Mouse (Mus musculus): ENCODE measurements at regions not wholly inside any gene's neighbourhood (a gene's known extent, or its start where the extent isn't known, plus 50 kb on each side); places are given as distances from the start of the nearest gene placed in this dataset.

DNA sequence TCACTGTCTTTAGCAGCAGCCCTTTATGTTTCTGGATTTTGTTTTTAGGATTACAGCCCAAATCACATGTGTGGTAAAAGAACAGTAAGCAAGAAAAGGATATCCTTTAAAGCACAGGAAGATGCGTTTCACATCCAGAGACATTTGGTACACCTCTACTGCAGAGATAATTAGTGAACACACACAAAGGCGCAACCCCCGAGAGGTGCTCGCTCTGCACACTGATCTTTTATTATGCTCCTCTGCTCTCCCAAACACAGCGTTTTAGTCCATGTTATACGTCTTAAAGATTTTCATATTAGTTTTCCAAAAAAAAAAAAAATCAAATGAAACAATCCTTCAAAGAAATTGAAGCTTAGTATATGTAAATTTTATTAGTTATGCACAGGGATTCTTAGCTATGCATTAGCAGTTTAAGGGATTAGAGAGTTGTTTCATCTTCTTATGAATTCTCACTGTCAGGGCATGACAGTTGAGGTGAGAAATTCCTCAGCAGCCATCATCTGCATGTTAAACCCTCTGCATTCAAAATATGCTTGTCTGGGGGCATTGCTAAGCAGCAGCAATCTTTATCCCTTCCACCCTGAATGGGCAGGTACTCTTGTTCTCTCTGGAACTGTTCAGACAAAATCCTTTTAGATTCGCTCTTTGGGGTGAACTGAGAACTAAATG is 397.7 kb upstream of the Robo2 start:
- Histone ChIP-seq H3K36me3 (ENCODE audit: control insufficient read depth, insufficient read depth, low read length) (no peaks in the 10 kb centered on the region), H3K27me3 (replicated peaks; ENCODE audit: control insufficient read depth, insufficient read depth, low read length) (no peaks in the 10 kb centered on the region), H3K9ac (ENCODE audit: low read depth, low read length) (no peak overlapping the region), H3K4me3 (ENCODE audit: low read length) (no peak overlapping the region), H3K4me1 (ENCODE audit: control insufficient read depth, insufficient read depth, low read length) (no peaks in the 10 kb centered on the region), H3K9me3 (ENCODE audit: control insufficient read depth, low read length) (no peaks in the 10 kb centered on the region), H3K4me2 (ENCODE audit: low read depth, low read length) (no peak overlapping the region), H3K27ac (ENCODE audit: low read length) (no peak overlapping the region)
- 72% methylated on average over 7 of the region's 7 CpGs for WGBS
- ATAC-seq, result no peak

GRCm38 (mm10) chr16:74806775-74807174 is 395.1 kb upstream of the Robo2 start:
- WGBS, result 78% methylated on average over 2 of the region's 2 CpGs
- Histone ChIP-seq H3K4me1 (ENCODE audit: control insufficient read depth, insufficient read depth, low read length) (no peaks in the 10 kb centered on the region), H3K27ac (ENCODE audit: low read length) (no peak overlapping the region), H3K9me3 (ENCODE audit: control insufficient read depth, low read length) (no peaks in the 10 kb centered on the region), H3K4me2 (ENCODE audit: low read depth, low read length) (no peak overlapping the region), H3K9ac (ENCODE audit: low read depth, low read length) (no peak overlapping the region), H3K27me3 (replicated peaks; ENCODE audit: control insufficient read depth, insufficient read depth, low read length) (no peaks in the 10 kb centered on the region), H3K4me3 (ENCODE audit: low read length) (no peak overlapping the region), H3K36me3 (ENCODE audit: control insufficient read depth, insufficient read depth, low read length) (no peaks in the 10 kb centered on the region)
- ATAC-seq, result no peak

- WGBS, result 9% methylated on average over 7 of the region's 7 CpGs
- H3K4me3 ChIP-seq (ENCODE audit: low read length), result no peak overlapping the region
These were observed 389.7 kb upstream of the Robo2 start for GRCm38 (mm10) chr16:74801296-74801695.

GRCm38 (mm10) chr16:74796303-74796653 is 384.7 kb upstream of the Robo2 start:
- no peaks in the 10 kb centered on the region for H3K4me1 ChIP-seq (ENCODE audit: control insufficient read depth, insufficient read depth, low read length)
- H3K27ac ChIP-seq (ENCODE audit: low read length), result no peak overlapping the region
- no peaks in the 10 kb centered on the region for H3K36me3 ChIP-seq (ENCODE audit: control insufficient read depth, insufficient read depth, low read length)
- no peaks in the 10 kb centered on the region for H3K9me3 ChIP-seq (ENCODE audit: control insufficient read depth, low read length)
- H3K4me3 ChIP-seq (ENCODE audit: low read length), result no peak overlapping the region
- H3K27me3 ChIP-seq (replicated peaks; ENCODE audit: control insufficient read depth, insufficient read depth, low read length), result no peaks in the 10 kb centered on the region
- no peak overlapping the region for H3K4me2 ChIP-seq (ENCODE audit: low read depth, low read length)
- ATAC-seq, result no peak
- H3K9ac ChIP-seq (ENCODE audit: low read depth, low read length), result no peak overlapping the region
- 42% methylated on average over 2 of the region's 2 CpGs for WGBS

More at GRCm38 (mm10) chr16:74801296-74801695, 389.7 kb upstream of the Robo2 start:
- peak; percentile 77 for ATAC-seq
- Histone ChIP-seq H3K9ac (ENCODE audit: low read depth, low read length) (no peak overlapping the region), H3K4me1 (ENCODE audit: control insufficient read depth, insufficient read depth, low read length) (no peaks in the 10 kb centered on the region), H3K27me3 (replicated peaks; ENCODE audit: control insufficient read depth, insufficient read depth, low read length) (no peaks in the 10 kb centered on the region), H3K9me3 (ENCODE audit: control insufficient read depth, low read length) (no peaks in the 10 kb centered on the region), H3K27ac (ENCODE audit: low read length) (no peak overlapping the region), H3K36me3 (ENCODE audit: control insufficient read depth, insufficient read depth, low read length) (no peaks in the 10 kb centered on the region), H3K4me2 (ENCODE audit: low read depth, low read length) (no peak overlapping the region)

GRCm38 (mm10) chr16:74795360-74796302 is 384.0 kb upstream of the Robo2 start:
- no peak overlapping the region for H3K4me2 ChIP-seq (ENCODE audit: low read depth, low read length)
- H3K9me3 ChIP-seq (ENCODE audit: control insufficient read depth, low read length), result no peaks in the 10 kb centered on the region
- no peak overlapping the region for H3K4me3 ChIP-seq (ENCODE audit: low read length)
- ATAC-seq, result no peak
- no peak overlapping the region for H3K9ac ChIP-seq (ENCODE audit: low read depth, low read length)
- no peaks in the 10 kb centered on the region for H3K27me3 ChIP-seq (replicated peaks; ENCODE audit: control insufficient read depth, insufficient read depth, low read length)
- H3K27ac ChIP-seq (ENCODE audit: low read length), result no peak overlapping the region
- WGBS, result 52% methylated on average over 5 of the region's 5 CpGs
- no peaks in the 10 kb centered on the region for H3K36me3 ChIP-seq (ENCODE audit: control insufficient read depth, insufficient read depth, low read length)
- H3K4me1 ChIP-seq (ENCODE audit: control insufficient read depth, insufficient read depth, low read length), result no peaks in the 10 kb centered on the region

DNA sequence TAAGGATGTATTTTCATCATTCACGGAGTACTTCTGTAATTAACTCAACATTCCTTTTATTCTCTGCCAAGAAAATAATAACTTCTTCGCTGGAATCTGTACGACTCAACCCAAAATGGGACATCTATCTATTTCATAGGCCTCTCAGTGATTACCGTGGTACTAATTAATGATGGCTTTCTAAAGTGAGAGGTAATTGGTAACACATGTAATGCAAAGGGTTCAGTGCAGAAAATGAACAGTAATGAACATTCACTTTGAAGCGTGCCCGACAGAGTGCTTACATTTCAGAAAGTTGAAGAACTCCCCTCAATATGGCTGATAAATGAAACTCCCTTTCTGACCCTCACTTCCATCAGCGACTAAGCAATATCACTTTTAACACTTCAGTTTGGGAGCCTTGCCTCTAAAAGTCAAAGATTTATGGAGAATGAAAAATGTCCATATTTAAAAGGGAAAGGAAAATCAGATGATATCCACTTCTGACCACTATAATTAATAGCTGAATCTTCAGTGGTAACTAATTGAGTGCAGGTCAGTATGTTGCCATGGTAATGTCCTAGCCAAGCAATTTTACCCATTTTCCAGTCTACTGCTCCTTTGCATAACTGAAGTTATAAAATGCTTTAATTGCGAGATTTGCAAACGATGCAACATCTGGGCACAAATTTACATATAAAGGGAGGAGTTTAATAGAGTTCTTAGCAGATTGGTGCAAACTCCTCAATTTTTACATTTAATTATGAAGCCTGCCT is 373.9 kb upstream of the Robo2 start:
- no peaks in the 10 kb centered on the region for H3K36me3 ChIP-seq (ENCODE audit: control insufficient read depth, insufficient read depth, low read length)
- H3K4me1 ChIP-seq (ENCODE audit: control insufficient read depth, insufficient read depth, low read length), result no peaks in the 10 kb centered on the region
- no peaks in the 10 kb centered on the region for H3K27me3 ChIP-seq (replicated peaks; ENCODE audit: control insufficient read depth, insufficient read depth, low read length)
- no peak for ATAC-seq
- no peak overlapping the region for H3K9ac ChIP-seq (ENCODE audit: low read depth, low read length)
- no peaks in the 10 kb centered on the region for H3K9me3 ChIP-seq (ENCODE audit: control insufficient read depth, low read length)
- H3K4me2 ChIP-seq (ENCODE audit: low read depth, low read length), result no peak overlapping the region
- no peak overlapping the region for H3K4me3 ChIP-seq (ENCODE audit: low read length)
- H3K27ac ChIP-seq (ENCODE audit: low read length), result no peak overlapping the region
- WGBS, result 82% methylated on average over 9 of the region's 9 CpGs

GRCm38 (mm10) chr16:74780388-74780787 is 368.8 kb upstream of the Robo2 start:
- no peak for ATAC-seq
- Histone ChIP-seq H3K9ac (ENCODE audit: low read depth, low read length) (no peak overlapping the region), H3K4me2 (ENCODE audit: low read depth, low read length) (no peak overlapping the region), H3K27ac (ENCODE audit: low read length) (no peak overlapping the region), H3K4me3 (ENCODE audit: low read length) (no peak overlapping the region), H3K4me1 (ENCODE audit: control insufficient read depth, insufficient read depth, low read length) (no peaks in the 10 kb centered on the region), H3K27me3 (replicated peaks; ENCODE audit: control insufficient read depth, insufficient read depth, low read length) (no peaks in the 10 kb centered on the region), H3K36me3 (ENCODE audit: control insufficient read depth, insufficient read depth, low read length) (no peaks in the 10 kb centered on the region), H3K9me3 (ENCODE audit: control insufficient read depth, low read length) (no peaks in the 10 kb centered on the region)
- WGBS, result 81% methylated on average over 2 of the region's 2 CpGs

DNA sequence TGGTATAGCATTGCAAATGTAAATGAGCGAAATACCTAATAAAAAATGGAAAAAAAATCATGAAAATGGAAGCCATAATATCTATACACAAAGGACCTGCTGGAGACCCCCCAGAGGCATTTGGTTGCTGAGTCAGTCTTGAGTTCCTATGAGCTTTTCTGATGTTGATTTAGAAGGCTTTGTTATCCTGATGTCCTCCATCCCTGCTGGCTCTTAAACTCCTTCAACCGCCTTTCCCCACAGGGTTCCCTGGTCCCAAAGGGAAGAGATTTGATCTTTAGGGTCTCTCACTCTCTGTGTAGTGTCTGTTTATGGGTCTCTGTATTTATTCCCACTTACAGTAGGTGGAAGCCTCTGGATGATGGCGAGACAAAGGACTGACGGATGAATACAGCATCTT is 356.6 kb upstream of the Robo2 start:
- Histone ChIP-seq H3K27ac (ENCODE audit: low read length) (no peak overlapping the region), H3K4me2 (ENCODE audit: low read depth, low read length) (no peak overlapping the region), H3K4me1 (ENCODE audit: control insufficient read depth, insufficient read depth, low read length) (no peaks in the 10 kb centered on the region), H3K9me3 (ENCODE audit: control insufficient read depth, low read length) (no peaks in the 10 kb centered on the region), H3K36me3 (ENCODE audit: control insufficient read depth, insufficient read depth, low read length) (no peaks in the 10 kb centered on the region), H3K27me3 (replicated peaks; ENCODE audit: control insufficient read depth, insufficient read depth, low read length) (no peaks in the 10 kb centered on the region), H3K4me3 (ENCODE audit: low read length) (no peak overlapping the region), H3K9ac (ENCODE audit: low read depth, low read length) (no peak overlapping the region)
- WGBS, result 88% methylated on average over 4 of the region's 4 CpGs
- no peak for ATAC-seq

DNA sequence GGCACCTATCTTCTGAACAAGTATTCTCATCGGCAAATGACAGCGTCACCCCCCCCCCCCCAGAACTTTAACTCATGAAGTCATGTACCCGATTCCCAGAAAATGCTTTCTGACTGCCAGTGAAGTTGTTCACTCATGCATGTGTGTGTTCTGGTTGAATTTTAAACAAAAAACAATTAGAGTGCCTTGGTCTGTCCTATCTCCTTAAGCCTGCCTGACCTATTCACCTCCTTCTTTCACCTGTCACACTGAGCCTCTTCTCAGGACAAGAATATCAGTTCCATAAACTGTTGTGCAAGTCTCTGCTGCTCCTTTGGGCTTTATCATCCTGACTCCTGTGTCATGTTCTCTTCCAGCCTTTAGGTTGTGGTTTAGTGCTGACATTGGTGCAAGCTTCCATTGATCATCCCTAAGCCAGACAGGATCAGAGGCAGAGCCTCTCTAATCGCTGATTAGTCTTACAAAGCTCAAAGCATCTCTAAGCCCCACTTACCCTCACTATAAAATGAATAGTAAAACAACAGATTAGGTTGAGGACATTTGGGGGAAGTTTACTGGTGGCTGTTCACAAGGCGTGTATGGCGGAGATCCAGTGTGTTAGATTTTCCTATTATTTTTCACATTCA is 345.2 kb upstream of the Robo2 start:
- no peaks in the 10 kb centered on the region for H3K4me1 ChIP-seq (ENCODE audit: control insufficient read depth, insufficient read depth, low read length)
- H3K27me3 ChIP-seq (replicated peaks; ENCODE audit: control insufficient read depth, insufficient read depth, low read length), result no peaks in the 10 kb centered on the region
- no peak for ATAC-seq
- no peaks in the 10 kb centered on the region for H3K36me3 ChIP-seq (ENCODE audit: control insufficient read depth, insufficient read depth, low read length)
- no peaks in the 10 kb centered on the region for H3K9me3 ChIP-seq (ENCODE audit: control insufficient read depth, low read length)
- no peak overlapping the region for H3K4me3 ChIP-seq (ENCODE audit: low read length)
- no peak overlapping the region for H3K27ac ChIP-seq (ENCODE audit: low read length)
- no peak overlapping the region for H3K9ac ChIP-seq (ENCODE audit: low read depth, low read length)
- whole genome bisulfite sequencing, result 46% methylated on average over 6 of the region's 6 CpGs
- H3K4me2 ChIP-seq (ENCODE audit: low read depth, low read length), result no peak overlapping the region

Measured in intestine, embryonic 16.5 days (tissue).